Mouse (Mus musculus): Measurements from ENCODE around the gene Cnbp. TPM values are rescaled to one million over a fixed set of nuclear protein-coding genes. Genes with fewer than 3 reads are reported as not detected.

Cnbp gene
- polyA plus RNA-seq, 1 experiment from 2014 or later, result 511 TPM

DNA sequence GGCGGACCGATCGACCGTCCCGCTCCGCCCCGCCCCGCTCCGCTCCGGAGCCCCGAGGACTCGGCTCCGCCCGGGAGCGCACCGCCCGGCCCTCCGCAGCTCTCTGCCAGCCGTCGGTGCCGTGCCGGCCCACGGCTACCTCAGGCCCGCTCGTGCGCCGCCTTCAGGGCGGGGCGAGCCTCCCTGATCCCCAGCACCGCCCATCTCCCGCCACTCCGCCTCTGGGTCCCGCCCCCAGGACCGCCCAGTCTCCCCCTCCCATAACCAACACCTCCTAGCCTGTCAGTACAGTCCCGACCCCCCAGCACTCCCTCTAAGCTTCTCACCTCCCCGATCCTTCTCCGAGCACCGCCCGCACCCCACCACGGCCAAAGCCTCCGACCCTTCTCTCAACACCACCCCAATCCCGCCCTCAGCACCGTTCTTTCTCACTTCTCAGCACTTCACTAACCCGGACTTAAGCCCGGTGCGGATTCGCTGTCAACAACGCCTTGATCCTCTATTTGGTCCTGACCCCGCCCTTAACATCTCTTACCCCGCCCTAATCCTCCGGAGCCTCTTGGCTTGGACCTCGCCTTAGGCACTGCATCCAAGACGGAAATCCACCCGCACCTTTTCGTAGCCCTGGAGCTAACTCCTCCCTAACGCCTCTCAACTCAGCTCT lies 39.1 kb downstream of the Cnbp start, which contains the start of gene Rab43:
Gene Rab43, minus strand, starts transcription at position 490 of the 664 bp plus-strand sequence.
- Histone ChIP-seq H3K27ac (replicated peaks) (peak within 1 kb of the TSS; percentile 67), H3K9me3 (replicated peaks) (no peaks in the 10 kb centered on the region), H3K4me1 (peaks cover 33% of the 10 kb centered on the region), H3K4me2 (peak within 1 kb of the TSS; percentile 95), H3K27me3 (replicated peaks) (no peaks in the 10 kb centered on the region), H3K4me3 (replicated peaks) (peak within 1 kb of the TSS; percentile 78), H3K9ac (replicated peaks) (peak within 1 kb of the TSS; percentile 78), H3K36me3 (peaks cover 25% of the 10 kb centered on the region)
- peak; percentile 98 for ATAC-seq (ENCODE audit: low FRiP score)
- WGBS, result under 1% methylated on average over 56 of the region's 56 CpGs

DNA sequence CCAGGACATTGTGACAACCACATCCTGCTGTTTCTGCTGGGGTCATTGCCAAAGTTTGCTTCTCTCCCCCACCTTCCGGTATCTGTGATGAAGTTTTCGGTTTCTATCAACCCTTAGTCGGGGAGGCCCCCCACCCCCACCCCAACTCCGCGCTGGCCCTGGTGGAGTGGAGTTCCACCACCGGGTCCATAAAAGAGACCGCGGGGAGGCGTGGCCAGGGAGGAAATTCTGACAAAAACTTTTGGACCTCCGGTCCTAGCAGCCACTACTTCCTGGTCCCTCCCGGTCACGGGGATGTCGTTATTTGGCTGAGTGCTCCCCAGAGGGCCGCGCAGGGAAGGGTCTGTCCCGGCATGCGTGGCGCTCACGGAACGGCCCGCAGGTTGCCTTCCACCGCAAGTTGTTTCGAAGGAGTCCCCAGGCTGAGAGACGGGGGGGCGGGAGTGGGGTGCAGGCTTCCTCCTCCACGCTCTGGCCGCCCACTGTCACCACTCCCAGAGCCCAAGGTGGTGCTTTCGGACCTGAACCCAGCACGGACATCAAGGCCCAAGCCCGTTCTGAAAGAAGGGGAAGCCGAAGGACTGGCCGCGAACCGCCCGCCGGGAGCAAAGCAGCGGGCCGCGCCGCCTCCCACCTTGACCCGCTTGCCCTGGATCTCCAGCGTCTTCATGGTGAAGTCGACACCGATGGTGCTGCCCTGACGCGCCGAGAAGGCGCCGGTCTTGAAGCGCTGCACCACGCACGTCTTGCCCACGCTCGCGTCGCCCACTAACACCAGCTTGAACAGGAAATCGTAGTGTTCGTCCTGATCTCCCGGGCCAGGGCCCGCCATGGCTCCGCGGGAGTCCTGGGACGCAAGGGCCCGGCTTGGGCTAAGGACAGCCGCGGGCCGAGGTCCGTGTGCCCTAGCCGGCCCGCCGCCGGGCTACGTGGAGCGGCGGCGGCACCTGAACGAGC lies 39.9 kb downstream of the Cnbp start:
- H3K27ac ChIP-seq (replicated peaks), result peak overlapping the region; percentile 67
- no peaks in the 10 kb centered on the region for H3K27me3 ChIP-seq (replicated peaks)
- no peaks in the 10 kb centered on the region for H3K9me3 ChIP-seq (replicated peaks)
- peak overlapping the region; percentile 95 for H3K4me2 ChIP-seq
- H3K9ac ChIP-seq (replicated peaks), result peak overlapping the region; percentile 78
- H3K36me3 ChIP-seq, result peaks cover 17% of the 10 kb centered on the region; the same call in 1 of the 2 replicates
- peaks cover 33% of the 10 kb centered on the region for H3K4me1 ChIP-seq
- ATAC-seq (ENCODE audit: low FRiP score), result peak; percentile 78
- H3K4me3 ChIP-seq (replicated peaks), result peak overlapping the region; percentile 78
- 1% methylated on average over 76 of the region's 77 CpGs for WGBS

DNA sequence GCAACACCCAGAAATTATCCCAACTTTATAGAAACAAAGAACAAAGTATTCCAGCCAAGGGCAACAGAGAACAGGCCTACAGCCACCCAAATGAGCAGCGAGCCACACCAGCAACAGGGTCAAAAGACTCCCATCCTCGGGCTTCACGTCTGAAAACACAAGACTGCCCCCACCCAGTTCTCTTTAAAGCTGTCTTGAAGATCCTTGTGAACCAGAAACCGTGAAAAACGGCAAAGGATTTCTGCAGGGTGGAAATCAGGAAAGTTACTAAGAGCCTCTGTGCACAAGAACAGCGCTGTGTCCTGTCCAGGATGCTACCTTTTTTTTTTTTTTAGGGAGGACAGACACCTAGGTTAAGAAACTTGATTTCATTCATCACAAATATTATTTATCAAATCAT lies 40.6 kb downstream of the Cnbp start:
- no peak overlapping the region for H3K27ac ChIP-seq (replicated peaks)
- H3K4me2 ChIP-seq, result peak overlapping the region; percentile 95
- H3K9me3 ChIP-seq (replicated peaks), result no peaks in the 10 kb centered on the region
- peaks cover 33% of the 10 kb centered on the region for H3K4me1 ChIP-seq
- H3K4me3 ChIP-seq (replicated peaks), result peak overlapping the region; percentile 78
- peaks cover 10% of the 10 kb centered on the region; the same call in 1 of the 2 replicates for H3K36me3 ChIP-seq
- H3K9ac ChIP-seq (replicated peaks), result peak overlapping the region; percentile 78; the same call in 1 of the 2 replicates
- H3K27me3 ChIP-seq (replicated peaks), result no peaks in the 10 kb centered on the region
- WGBS, result 44% methylated on average over 6 of the region's 6 CpGs
- no peak for ATAC-seq (ENCODE audit: low FRiP score)

DNA sequence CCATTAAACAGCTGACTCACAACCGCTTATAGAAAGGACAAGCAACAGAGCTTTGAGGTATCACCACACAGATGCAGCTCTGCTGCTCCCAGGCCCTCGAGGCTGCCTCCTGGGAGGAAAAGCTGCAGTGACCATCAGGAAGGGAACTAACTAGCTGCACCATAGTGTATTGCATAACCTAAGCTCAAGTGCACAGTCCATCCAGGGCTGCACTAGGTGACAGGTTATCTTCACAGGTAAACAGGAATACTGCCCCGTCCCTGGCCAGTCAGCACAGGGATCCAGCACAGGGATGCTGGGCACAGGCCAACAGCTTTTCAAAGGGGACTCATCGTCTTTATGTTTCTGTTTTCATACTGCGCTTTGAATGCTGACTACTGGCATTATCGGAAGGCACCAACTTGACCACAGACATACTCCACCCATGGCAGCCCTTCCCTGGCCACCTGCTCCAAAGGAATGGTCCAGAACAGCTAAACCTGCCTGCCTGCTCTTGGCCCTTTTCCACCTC lies 41.2 kb downstream of the Cnbp start:
- Histone ChIP-seq H3K4me1 (peaks cover 33% of the 10 kb centered on the region), H3K9ac (replicated peaks) (no peak overlapping the region), H3K4me3 (replicated peaks) (no peak overlapping the region), H3K4me2 (peak overlapping the region; percentile 95), H3K27ac (replicated peaks) (no peak overlapping the region), H3K9me3 (replicated peaks) (no peaks in the 10 kb centered on the region), H3K27me3 (replicated peaks) (no peaks in the 10 kb centered on the region), H3K36me3 (peaks cover 5% of the 10 kb centered on the region; the same call in 1 of the 2 replicates)
- no peak for ATAC-seq (ENCODE audit: low FRiP score)
- 91% methylated on average over 6 of the region's 6 CpGs for WGBS

DNA sequence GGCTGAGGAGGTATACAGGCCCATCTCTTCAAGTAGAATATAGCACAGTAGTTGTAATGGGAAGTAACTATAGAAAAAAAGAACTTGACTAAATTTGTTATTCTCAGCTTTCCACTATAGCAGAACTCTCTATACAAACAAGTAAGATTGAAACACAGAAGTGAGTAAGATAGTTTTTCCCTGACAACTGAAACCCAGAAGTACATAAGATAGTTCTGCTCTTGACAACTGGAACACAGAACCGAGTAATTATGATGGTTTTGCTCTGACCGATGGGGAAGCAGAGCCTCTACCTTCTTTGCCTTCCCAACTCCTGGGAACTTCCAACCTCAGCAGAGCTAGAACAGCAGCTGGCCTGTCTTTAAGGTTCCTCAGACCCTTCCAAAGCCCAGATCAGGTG lies 41.8 kb downstream of the Cnbp start:
- no peak overlapping the region for H3K27ac ChIP-seq (replicated peaks)
- WGBS, result 97% methylated on average over 2 of the region's 2 CpGs
- peaks cover 5% of the 10 kb centered on the region; the same call in 1 of the 2 replicates for H3K36me3 ChIP-seq
- 0 out of 2 replicates have a peak overlapping the region, but pooled peaks have one; percentile 95 for H3K4me2 ChIP-seq
- ATAC-seq (ENCODE audit: low FRiP score), result no peak
- no peak overlapping the region for H3K9ac ChIP-seq (replicated peaks)
- H3K27me3 ChIP-seq (replicated peaks), result no peaks in the 10 kb centered on the region
- no peak overlapping the region for H3K4me3 ChIP-seq (replicated peaks)
- H3K9me3 ChIP-seq (replicated peaks), result no peaks in the 10 kb centered on the region
- H3K4me1 ChIP-seq, result peaks cover 33% of the 10 kb centered on the region

DNA sequence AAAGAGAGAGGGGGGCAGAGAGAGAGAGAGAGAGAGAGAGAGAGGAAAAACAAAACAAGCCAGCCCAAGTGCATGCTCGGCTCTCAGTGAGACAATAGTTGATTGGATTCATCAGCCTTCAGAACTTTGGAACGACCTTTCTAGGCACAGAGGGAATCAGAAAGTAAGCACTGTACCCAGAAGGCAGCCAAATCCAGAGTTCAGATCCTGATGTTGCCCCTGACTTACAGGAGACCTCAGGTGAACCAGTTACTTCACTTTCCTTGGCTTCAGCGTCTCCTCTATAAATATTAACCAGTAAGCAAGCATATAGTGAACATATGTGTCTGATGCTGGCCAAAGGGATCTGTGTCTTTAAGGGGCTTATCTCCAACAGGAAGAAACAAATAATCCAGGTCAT lies 42.4 kb downstream of the Cnbp start:
- Histone ChIP-seq H3K9me3 (replicated peaks) (no peaks in the 10 kb centered on the region), H3K4me2 (no peak overlapping the region), H3K36me3 (peaks cover 1% of the 10 kb centered on the region; the same call in 1 of the 2 replicates), H3K9ac (replicated peaks) (no peak overlapping the region), H3K27ac (replicated peaks) (no peak overlapping the region), H3K4me3 (replicated peaks) (no peak overlapping the region), H3K27me3 (replicated peaks) (no peaks in the 10 kb centered on the region), H3K4me1 (peaks cover 33% of the 10 kb centered on the region)
- 79% methylated on average over 3 of the region's 3 CpGs for WGBS
- no peak for ATAC-seq (ENCODE audit: low FRiP score)

DNA sequence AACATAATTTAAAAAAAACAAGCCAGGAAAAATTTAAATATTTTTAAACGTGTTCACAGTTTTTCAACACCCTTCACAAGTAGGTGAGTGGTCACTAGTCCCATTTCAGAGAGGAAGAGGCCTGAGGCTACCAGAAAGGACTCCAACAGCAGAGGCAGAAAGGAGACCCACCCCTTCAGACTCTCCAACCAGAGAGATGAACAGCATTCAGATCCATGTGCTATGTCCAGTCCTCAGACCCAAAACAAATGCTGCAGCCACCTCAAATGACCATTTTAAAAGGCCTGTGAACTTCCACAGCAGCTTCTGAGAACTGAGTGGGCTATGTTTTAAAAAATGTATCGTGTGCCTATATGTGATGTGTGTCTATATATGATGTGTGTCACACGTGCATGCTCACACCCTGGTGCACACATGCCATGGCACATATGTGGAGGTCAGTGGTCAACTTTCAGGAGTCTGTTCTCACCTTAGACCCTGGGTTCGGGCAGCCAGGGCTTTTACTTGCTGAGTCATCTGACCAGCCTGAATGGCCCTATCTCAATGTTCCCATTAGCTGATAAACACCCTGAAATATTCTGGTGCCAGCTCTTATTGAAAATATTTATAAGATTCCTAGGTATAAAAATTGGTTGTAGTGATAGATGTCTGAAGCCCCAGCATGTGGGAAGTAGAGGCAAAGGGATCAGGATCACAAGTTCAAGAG lies 43.0 kb downstream of the Cnbp start:
- Histone ChIP-seq H3K36me3 (no peaks in the 10 kb centered on the region), H3K4me2 (no peak overlapping the region), H3K9me3 (replicated peaks) (no peaks in the 10 kb centered on the region), H3K27ac (replicated peaks) (no peak overlapping the region), H3K27me3 (replicated peaks) (no peaks in the 10 kb centered on the region), H3K9ac (replicated peaks) (no peak overlapping the region), H3K4me1 (peaks cover 33% of the 10 kb centered on the region), H3K4me3 (replicated peaks) (no peak overlapping the region)
- 93% methylated on average over 4 of the region's 4 CpGs for WGBS
- ATAC-seq (ENCODE audit: low FRiP score), result no peak

DNA sequence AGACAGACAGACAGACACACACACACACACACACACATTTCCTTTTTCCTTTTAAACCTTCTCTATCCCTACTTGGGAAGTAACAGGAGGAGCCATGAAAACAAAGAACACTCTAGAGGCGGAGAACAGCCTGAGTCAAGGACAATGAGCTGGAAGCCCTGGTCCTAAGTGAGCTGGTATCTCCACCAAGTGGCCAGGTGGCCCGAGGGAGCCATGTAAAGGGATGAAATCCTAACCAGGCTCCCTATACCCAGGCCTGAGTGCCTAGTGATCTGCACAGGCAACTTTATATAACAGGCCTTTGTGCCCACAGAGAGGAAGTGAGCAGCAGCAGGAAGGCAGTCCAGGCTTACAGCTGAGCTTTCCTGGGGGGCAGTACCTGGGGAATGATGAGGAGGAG lies 44.0 kb downstream of the Cnbp start:
- peaks cover 25% of the 10 kb centered on the region for H3K4me1 ChIP-seq
- ATAC-seq (ENCODE audit: low FRiP score), result no peak
- H3K4me3 ChIP-seq (replicated peaks), result no peak overlapping the region
- H3K36me3 ChIP-seq, result no peaks in the 10 kb centered on the region
- 65% methylated on average over 2 of the region's 2 CpGs for WGBS
- H3K9me3 ChIP-seq (replicated peaks), result no peaks in the 10 kb centered on the region
- H3K27me3 ChIP-seq (replicated peaks), result no peaks in the 10 kb centered on the region
- no peak overlapping the region for H3K4me2 ChIP-seq
- no peak overlapping the region for H3K9ac ChIP-seq (replicated peaks)
- H3K27ac ChIP-seq (replicated peaks), result no peak overlapping the region

DNA sequence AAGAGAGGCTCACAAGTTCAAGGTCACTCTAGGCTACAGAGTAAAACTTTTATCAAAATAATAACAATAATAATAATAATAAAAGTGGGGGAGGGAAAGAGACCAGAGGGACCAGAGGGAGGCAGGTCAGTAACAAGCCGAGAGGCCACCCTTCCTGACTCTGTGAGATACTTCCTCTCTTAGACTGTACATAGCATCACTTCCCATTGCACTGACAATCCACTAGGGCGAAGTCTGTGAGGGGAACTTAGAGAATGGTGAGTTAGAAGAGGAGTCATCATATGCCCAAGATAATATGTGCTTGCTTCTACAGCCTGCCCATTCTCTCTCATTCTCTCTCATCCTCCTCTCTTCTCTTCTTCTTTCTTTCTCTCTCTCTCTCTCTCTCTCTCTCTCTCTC lies 44.9 kb downstream of the Cnbp start:
- peaks cover 23% of the 10 kb centered on the region for H3K4me1 ChIP-seq
- no peak overlapping the region for H3K4me3 ChIP-seq (replicated peaks)
- no peaks in the 10 kb centered on the region for H3K36me3 ChIP-seq
- ATAC-seq (ENCODE audit: low FRiP score), result no peak
- no peaks in the 10 kb centered on the region for H3K9me3 ChIP-seq (replicated peaks)
- no peak overlapping the region for H3K4me2 ChIP-seq
- H3K27me3 ChIP-seq (replicated peaks), result no peaks in the 10 kb centered on the region
- H3K27ac ChIP-seq (replicated peaks), result no peak overlapping the region
- WGBS, result 81% methylated on average over 2 of the region's 2 CpGs
- no peak overlapping the region for H3K9ac ChIP-seq (replicated peaks)

DNA sequence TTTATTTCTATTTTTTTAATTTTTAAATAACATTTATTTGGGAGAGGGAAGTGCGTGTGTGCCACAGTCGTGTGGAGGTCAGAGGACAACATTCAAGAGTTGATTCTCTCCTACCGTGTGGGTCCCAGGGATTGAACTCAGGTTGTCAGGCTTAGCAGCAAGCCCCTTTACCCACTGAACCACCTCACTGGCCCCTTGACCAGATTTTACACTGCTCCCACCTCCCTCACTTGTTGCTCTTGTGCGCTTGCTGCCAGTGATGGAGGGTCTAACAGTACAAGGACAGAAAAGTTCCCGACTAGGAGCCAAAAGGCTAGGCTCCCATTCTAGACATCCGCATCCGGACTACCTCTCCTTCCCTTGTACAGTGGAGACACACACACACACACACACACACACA lies 45.5 kb downstream of the Cnbp start:
- H3K4me2 ChIP-seq, result no peak overlapping the region
- H3K9ac ChIP-seq (replicated peaks), result no peak overlapping the region
- H3K4me1 ChIP-seq, result peaks cover 17% of the 10 kb centered on the region
- no peak overlapping the region for H3K4me3 ChIP-seq (replicated peaks)
- no peaks in the 10 kb centered on the region for H3K27me3 ChIP-seq (replicated peaks)
- H3K36me3 ChIP-seq, result no peaks in the 10 kb centered on the region
- ATAC-seq (ENCODE audit: low FRiP score), result no peak
- no peak overlapping the region for H3K27ac ChIP-seq (replicated peaks)
- no peaks in the 10 kb centered on the region for H3K9me3 ChIP-seq (replicated peaks)
- WGBS, result 93% methylated on average over 7 of the region's 7 CpGs

DNA sequence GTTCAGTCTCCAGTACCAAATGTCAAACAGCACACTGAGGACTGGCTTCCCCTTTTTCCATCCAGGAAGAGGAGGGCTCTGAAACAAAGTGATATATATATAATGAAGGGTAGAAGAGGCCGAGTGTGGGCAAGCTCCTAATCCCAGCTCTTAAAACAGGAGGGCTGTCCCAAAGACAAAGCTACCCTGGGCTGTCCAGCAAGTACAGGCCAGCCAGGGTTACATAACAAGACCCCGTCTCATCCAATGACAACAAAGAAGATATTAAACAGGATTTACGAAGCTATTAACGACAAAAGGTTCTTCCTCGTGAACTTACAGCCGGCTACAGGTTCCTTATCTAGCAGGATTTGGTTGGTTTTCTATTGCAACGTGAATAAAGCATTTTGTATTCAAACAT lies 46.0 kb downstream of the Cnbp start:
- H3K4me1 ChIP-seq, result peaks cover 12% of the 10 kb centered on the region
- H3K27ac ChIP-seq (replicated peaks), result no peak overlapping the region
- H3K27me3 ChIP-seq (replicated peaks), result no peaks in the 10 kb centered on the region
- H3K4me2 ChIP-seq, result no peak overlapping the region
- no peak overlapping the region for H3K4me3 ChIP-seq (replicated peaks)
- H3K9me3 ChIP-seq (replicated peaks), result no peaks in the 10 kb centered on the region
- no peaks in the 10 kb centered on the region for H3K36me3 ChIP-seq
- 73% methylated on average over 7 of the region's 7 CpGs for WGBS
- ATAC-seq (ENCODE audit: low FRiP score), result no peak
- H3K9ac ChIP-seq (replicated peaks), result no peak overlapping the region
